Mouse (Mus musculus) spleen, adult 10 weeks (tissue): ENCODE results near the gene Fan1. TPM values are rescaled to one million over a fixed set of nuclear protein-coding genes. Genes with fewer than 3 reads are reported as not detected.

Experiments
- polyA plus RNA-seq: library from polyadenylated mRNA; stranded (reverse); fragments of 350-450 nt; fragmentation: Illumina TruSeq; extraction: RNeasy Lipid Tissue Mini Kit (QIAGEN cat#74804); gene quantifications from one replicate; pipeline ENCODE4 v1.2.3, GENCODE M21; 2015; ENCODE audit warnings: low replicate concordance; ENCODE audit not compliant: insufficient read depth

Gene Fan1
- polyA plus RNA-seq, result 4.0 TPM

DNA sequence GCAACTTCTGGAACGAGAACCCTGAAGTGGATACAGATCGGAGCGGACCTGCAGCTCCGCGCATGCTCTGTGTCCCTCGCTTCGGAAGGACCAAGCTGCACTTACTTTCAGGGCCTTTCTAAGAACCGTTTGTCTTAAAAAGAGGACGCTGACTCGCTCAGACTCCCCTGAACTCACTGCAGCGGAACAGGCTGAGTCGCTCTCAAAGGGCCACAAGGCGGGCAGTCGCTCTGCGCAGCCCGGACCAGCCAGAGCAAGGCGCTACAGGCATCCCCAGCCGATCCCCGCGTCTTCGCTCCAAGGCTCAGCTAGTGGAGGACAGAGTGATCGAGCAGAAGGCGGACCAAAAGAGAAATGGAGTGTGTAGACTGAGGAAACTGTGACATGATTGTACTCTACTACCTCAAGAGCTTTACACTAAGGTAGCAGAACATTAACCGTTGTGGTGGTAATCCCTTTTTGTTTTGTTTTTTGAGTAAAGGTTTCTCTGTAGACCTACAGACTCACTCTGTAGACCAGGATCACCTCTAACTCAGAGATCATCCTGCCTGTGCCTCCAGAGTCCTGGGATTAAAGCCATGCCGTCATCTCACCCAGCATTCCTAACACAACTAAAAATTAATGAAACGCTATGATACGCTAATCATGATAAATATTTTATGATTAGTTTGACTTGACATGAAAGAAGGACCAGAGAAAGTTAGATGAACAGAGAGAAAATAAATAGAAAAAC, at the start of gene Fan1:
Gene Fan1, minus strand, starts transcription at position 266 of the 733 bp plus-strand sequence.

DNA sequence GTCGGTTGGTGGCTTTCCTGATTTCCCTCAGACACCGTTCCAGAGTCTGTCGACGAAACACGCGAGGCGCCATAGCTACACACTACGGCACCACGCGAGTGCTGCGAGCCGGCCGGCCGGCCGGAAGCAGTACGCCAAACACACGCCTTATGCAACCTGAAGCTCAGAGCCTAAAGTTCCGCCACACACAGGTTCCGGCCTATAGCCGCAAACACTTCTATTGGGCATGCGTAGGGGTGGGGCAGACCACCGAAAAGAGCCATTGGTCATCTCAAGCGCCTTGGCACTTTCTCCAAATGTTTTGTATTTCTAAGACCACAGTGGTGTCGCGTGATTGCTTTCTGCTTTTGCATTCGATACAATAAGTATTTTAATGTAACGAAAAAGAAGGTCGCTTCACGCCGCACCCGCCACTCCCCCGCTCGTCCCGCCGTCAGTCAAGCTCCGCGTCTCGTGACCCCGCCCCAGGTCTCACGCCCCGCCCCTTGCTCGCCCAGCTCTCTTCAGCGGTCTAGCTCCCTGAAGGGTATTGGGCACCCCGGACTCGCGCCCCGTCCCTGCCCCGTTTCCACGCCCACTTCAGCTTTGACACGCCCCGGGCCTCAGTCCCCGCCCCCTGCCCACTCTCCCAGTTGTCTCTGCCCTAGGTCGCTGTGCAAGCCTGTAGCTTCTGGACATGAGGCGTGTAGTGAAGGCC, 18.4 kb upstream of the Fan1 start, which contains the start of the genes Mphosph10 and Mcee:
Gene Mphosph10, minus strand, starts transcription at position 147 of the 697 bp plus-strand sequence.
Gene Mcee, plus strand, starts transcription at position 486 of the 697 bp plus-strand sequence.

Other genes with a start within 250 kb of the Fan1 start
- gene Trpm1, start 220.3 kb downstream of the Fan1 start, polyA plus RNA-seq, result 1.2 TPM
- gene Mtmr10, start 86.4 kb downstream of the Fan1 start, polyA plus RNA-seq, result 11.0 TPM
- 59.7 TPM for gene Mphosph10, start 18.2 kb upstream of the Fan1 start, polyA plus RNA-seq
- 28.7 TPM for gene Mcee, start 18.5 kb upstream of the Fan1 start, polyA plus RNA-seq
- gene Apba2, start 127.6 kb upstream of the Fan1 start, polyA plus RNA-seq, result not detected